Mouse (Mus musculus): Measurements from ENCODE around the gene Bod1l. TPM values are rescaled to one million over a fixed set of nuclear protein-coding genes. Genes with fewer than 3 reads are reported as not detected.
A peak's percentile ranks its signal among the peaks of the same experiment; 100 is the strongest.

Bod1l gene
- polyA plus RNA-seq (2014; fragmentation: Nextera tagmentation; extraction: Ambion mirVana), result 24.6 and 27.9 TPM in 2 replicates

DNA sequence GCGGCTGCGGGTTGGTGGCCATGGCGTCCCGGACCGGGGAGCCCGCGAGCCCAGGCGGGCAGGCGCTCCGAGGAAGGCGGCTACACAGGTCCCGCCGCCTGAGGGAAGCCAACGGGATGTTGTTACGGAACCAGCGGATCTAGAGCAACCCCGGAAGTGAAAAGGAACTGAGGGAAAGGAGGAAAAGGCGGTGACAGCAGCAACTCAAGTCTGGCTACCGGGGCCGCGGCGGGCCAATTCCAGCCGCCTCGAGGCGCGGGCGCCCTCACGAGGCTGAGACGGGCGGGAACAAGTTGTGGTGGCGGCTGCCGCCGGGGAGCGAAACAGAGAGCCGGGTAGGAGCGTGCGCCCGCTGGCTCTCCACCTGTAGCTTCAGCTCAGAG lies at the start of gene Bod1l:
Bod1l (minus strand) TSS at position 169 of the 383 bp plus-strand sequence.
- peaks cover 7% of the 10 kb centered on the region; the same call in 1 of the 2 replicates for H3K4me1 ChIP-seq (ENCODE audit: control insufficient read depth, insufficient read depth, low read length)
- under 1% methylated on average over 38 of the region's 38 CpGs for WGBS
- H3K4me3 ChIP-seq (ENCODE audit: low read length), result peak within 1 kb of the TSS; percentile 99
- no peaks in the 10 kb centered on the region for H3K27me3 ChIP-seq (ENCODE audit: control insufficient read depth, insufficient read depth, low read length)
- H3K27ac ChIP-seq (ENCODE audit: low read depth, low read length), result peak within 1 kb of the TSS; percentile 30; the same call in 1 of the 2 replicates
- H3K4me2 ChIP-seq (replicated peaks; ENCODE audit: low read depth, low read length), result peak within 1 kb of the TSS; percentile 76
- no peaks in the 10 kb centered on the region for H3K9me3 ChIP-seq (ENCODE audit: control insufficient read depth, low read length)
- no peaks in the 10 kb centered on the region; the same call in 1 of the 2 replicates for H3K36me3 ChIP-seq (ENCODE audit: control insufficient read depth, insufficient read depth, low read length)
- peak within 1 kb of the TSS; percentile 95 for H3K9ac ChIP-seq (ENCODE audit: low read depth, low read length)
- peak; percentile 97 for ATAC-seq (ENCODE audit: low FRiP score, low TSS enrichment)

DNA sequence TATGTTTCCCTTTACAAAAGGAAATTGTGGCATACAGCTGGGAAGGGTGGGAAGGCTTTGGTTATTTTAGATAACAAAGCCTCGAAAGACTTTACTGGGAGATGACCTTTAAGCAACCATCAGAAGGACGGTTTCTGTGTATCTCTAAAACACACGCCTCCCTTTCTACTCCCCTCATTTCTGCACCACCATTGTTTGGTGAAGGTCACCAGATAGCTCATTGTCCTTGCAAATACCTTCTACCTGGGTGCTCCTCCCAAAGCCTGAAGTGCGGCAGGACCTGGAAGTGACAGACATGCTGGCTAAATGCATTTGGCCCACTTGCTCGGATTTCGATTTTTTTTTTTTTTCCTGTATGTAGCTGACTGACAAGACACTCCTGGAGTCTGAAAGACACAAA lies 49.2 kb upstream of the Bod1l start:
- 84% methylated on average over 6 of the region's 6 CpGs for WGBS
- H3K4me2 ChIP-seq (replicated peaks; ENCODE audit: low read depth, low read length), result no peak overlapping the region
- H3K4me1 ChIP-seq (ENCODE audit: control insufficient read depth, insufficient read depth, low read length), result no peaks in the 10 kb centered on the region
- H3K36me3 ChIP-seq (ENCODE audit: control insufficient read depth, insufficient read depth, low read length), result no peaks in the 10 kb centered on the region
- no peak for ATAC-seq (ENCODE audit: low FRiP score, low TSS enrichment)
- H3K27ac ChIP-seq (ENCODE audit: low read depth, low read length), result no peak overlapping the region
- H3K4me3 ChIP-seq (ENCODE audit: low read length), result no peak overlapping the region
- H3K9ac ChIP-seq (ENCODE audit: low read depth, low read length), result no peak overlapping the region
- no peaks in the 10 kb centered on the region for H3K9me3 ChIP-seq (ENCODE audit: control insufficient read depth, low read length)
- no peaks in the 10 kb centered on the region for H3K27me3 ChIP-seq (ENCODE audit: control insufficient read depth, insufficient read depth, low read length)

DNA sequence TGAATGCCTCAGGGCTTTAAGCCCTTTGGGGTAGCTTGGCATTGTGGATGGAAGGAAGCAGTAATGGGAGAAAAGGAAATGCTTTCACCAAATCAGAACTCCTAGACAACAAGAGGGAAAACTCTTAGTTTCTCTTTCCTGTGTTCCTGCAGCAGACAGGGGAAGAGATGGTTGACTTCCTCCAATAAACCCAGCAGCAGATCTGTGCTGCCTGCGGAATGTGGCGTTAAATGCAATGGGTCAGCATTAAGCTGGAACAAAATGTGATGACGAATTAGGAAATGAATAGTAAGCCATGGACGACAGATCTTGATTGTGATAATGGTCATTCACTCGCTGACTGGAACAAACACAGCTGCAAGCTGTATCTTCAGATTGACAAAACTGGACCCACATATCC lies 46.8 kb upstream of the Bod1l start:
- H3K27ac ChIP-seq (ENCODE audit: low read depth, low read length), result no peak overlapping the region
- H3K9me3 ChIP-seq (ENCODE audit: control insufficient read depth, low read length), result no peaks in the 10 kb centered on the region
- 61% methylated on average over 5 of the region's 5 CpGs for WGBS
- no peak overlapping the region for H3K9ac ChIP-seq (ENCODE audit: low read depth, low read length)
- no peak overlapping the region for H3K4me3 ChIP-seq (ENCODE audit: low read length)
- H3K36me3 ChIP-seq (ENCODE audit: control insufficient read depth, insufficient read depth, low read length), result no peaks in the 10 kb centered on the region
- ATAC-seq (ENCODE audit: low FRiP score, low TSS enrichment), result no peak
- no peaks in the 10 kb centered on the region for H3K27me3 ChIP-seq (ENCODE audit: control insufficient read depth, insufficient read depth, low read length)
- no peak overlapping the region for H3K4me2 ChIP-seq (replicated peaks; ENCODE audit: low read depth, low read length)
- H3K4me1 ChIP-seq (ENCODE audit: control insufficient read depth, insufficient read depth, low read length), result no peaks in the 10 kb centered on the region

DNA sequence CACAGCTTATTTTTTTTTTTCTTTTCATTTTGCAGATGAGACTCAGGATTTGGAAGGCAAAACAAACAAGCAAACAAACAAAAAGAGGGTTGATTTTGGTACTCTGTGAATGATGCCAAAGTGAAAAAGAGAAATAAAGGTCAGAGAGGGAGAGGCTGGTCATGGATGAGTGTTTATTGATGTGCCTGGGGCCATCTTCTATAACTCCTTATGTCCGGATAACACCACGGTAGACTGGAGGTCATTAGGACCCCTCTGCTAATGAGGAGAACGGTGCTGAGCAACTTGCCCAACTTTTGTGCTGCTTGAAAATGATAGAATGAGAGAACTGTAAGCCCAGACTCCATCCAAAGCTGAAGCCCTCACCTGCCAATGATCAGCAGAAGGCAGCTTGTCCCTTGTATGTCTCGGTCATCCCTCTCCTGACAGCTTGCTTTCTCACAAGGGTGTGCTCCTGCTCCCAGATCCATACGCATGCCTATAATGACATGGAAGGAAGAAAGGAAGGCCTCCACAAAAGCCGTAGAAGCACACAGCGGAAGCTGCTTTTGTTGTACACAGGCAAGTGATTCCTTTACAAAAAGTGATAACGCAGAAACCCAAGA lies 45.2 kb upstream of the Bod1l start:
- Histone ChIP-seq H3K27me3 (ENCODE audit: control insufficient read depth, insufficient read depth, low read length) (no peaks in the 10 kb centered on the region), H3K36me3 (ENCODE audit: control insufficient read depth, insufficient read depth, low read length) (no peaks in the 10 kb centered on the region), H3K4me2 (replicated peaks; ENCODE audit: low read depth, low read length) (no peak overlapping the region), H3K9ac (ENCODE audit: low read depth, low read length) (no peak overlapping the region), H3K4me3 (ENCODE audit: low read length) (no peak overlapping the region), H3K9me3 (ENCODE audit: control insufficient read depth, low read length) (no peaks in the 10 kb centered on the region), H3K4me1 (ENCODE audit: control insufficient read depth, insufficient read depth, low read length) (no peaks in the 10 kb centered on the region), H3K27ac (ENCODE audit: low read depth, low read length) (no peak overlapping the region)
- 79% methylated on average over 8 of the region's 8 CpGs for WGBS
- no peak for ATAC-seq (ENCODE audit: low FRiP score, low TSS enrichment)

DNA sequence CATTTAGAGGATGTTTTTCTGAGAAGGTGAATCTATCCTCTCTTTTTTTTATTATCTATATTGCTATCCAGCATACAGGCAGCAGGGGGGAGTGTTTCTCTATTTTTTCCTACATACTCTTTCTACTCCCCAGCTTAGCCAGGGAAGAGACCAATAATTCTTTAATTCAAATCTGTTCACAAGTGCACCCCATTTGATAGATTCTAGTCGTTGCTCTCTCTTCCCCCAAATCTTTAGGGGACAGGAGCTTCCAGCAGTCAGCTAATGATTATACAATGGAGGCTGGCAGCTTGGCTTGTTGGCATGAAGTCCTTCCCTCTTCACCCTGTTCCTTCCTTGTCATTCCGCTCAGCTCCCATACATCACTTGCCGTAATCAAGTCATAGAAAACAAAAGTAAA lies 44.7 kb upstream of the Bod1l start:
- Histone ChIP-seq H3K9me3 (ENCODE audit: control insufficient read depth, low read length) (no peaks in the 10 kb centered on the region), H3K4me1 (ENCODE audit: control insufficient read depth, insufficient read depth, low read length) (no peaks in the 10 kb centered on the region), H3K9ac (ENCODE audit: low read depth, low read length) (no peak overlapping the region), H3K4me3 (ENCODE audit: low read length) (no peak overlapping the region), H3K36me3 (ENCODE audit: control insufficient read depth, insufficient read depth, low read length) (no peaks in the 10 kb centered on the region), H3K27ac (ENCODE audit: low read depth, low read length) (no peak overlapping the region), H3K27me3 (ENCODE audit: control insufficient read depth, insufficient read depth, low read length) (no peaks in the 10 kb centered on the region), H3K4me2 (replicated peaks; ENCODE audit: low read depth, low read length) (no peak overlapping the region)
- ATAC-seq (ENCODE audit: low FRiP score, low TSS enrichment), result no peak
- 58% methylated on average over 3 of the region's 3 CpGs for WGBS

DNA sequence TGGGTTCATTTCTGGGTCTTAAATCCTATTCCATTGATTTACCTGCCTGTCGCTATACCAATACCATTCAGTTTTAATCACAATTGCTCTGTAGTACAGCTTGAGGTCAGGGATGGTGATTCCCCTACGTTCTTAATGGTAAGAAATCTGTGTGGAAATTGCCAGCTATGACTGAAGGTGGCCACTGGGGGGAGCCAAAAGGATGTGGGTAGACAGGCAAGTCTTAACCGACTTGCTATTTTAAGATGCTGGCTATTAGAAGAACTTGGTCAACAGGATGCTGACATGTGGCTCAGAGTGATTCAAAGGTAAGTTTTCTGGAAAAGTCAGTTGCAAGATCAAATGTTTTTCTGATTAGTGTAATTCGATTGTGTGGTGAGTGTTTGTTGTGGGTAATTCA lies 43.6 kb upstream of the Bod1l start:
- no peak overlapping the region for H3K9ac ChIP-seq (ENCODE audit: low read depth, low read length)
- no peaks in the 10 kb centered on the region for H3K4me1 ChIP-seq (ENCODE audit: control insufficient read depth, insufficient read depth, low read length)
- no peak overlapping the region for H3K27ac ChIP-seq (ENCODE audit: low read depth, low read length)
- H3K4me3 ChIP-seq (ENCODE audit: low read length), result no peak overlapping the region
- H3K4me2 ChIP-seq (replicated peaks; ENCODE audit: low read depth, low read length), result no peak overlapping the region
- 13% methylated on average over 4 of the region's 4 CpGs for WGBS
- H3K27me3 ChIP-seq (ENCODE audit: control insufficient read depth, insufficient read depth, low read length), result no peaks in the 10 kb centered on the region
- ATAC-seq (ENCODE audit: low FRiP score, low TSS enrichment), result no peak
- H3K9me3 ChIP-seq (ENCODE audit: control insufficient read depth, low read length), result no peaks in the 10 kb centered on the region
- H3K36me3 ChIP-seq (ENCODE audit: control insufficient read depth, insufficient read depth, low read length), result no peaks in the 10 kb centered on the region

DNA sequence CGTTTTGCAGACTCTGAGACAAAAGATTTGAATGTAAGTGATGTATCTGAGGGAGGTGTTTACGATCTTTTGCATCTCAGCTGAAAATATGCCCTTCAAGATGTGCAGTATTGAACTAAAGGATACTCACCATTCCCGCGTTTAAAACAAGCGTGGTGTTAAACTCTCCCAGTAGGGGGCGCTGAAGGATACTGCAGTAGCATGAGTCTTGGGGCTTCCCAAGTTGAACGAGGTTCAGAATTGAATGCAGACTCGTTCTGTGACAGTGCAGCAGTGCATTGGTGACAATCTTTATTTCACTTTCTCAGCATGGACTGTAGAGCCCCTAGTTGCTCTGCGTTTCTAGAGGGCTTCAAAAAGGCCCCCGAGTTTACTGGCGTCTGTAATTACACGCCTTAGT lies 40.4 kb upstream of the Bod1l start:
- H3K9me3 ChIP-seq (ENCODE audit: control insufficient read depth, low read length), result no peaks in the 10 kb centered on the region
- peak overlapping the region; percentile 1; the same call in 1 of the 2 replicates for H3K4me2 ChIP-seq (replicated peaks; ENCODE audit: low read depth, low read length)
- no peaks in the 10 kb centered on the region for H3K27me3 ChIP-seq (ENCODE audit: control insufficient read depth, insufficient read depth, low read length)
- peak; percentile 75; the same call in 1 of the 2 replicates for ATAC-seq (ENCODE audit: low FRiP score, low TSS enrichment)
- H3K27ac ChIP-seq (ENCODE audit: low read depth, low read length), result no peak overlapping the region
- no peaks in the 10 kb centered on the region for H3K4me1 ChIP-seq (ENCODE audit: control insufficient read depth, insufficient read depth, low read length)
- H3K4me3 ChIP-seq (ENCODE audit: low read length), result no peak overlapping the region
- no peak overlapping the region for H3K9ac ChIP-seq (ENCODE audit: low read depth, low read length)
- 11% methylated on average over 12 of the region's 12 CpGs for WGBS
- no peaks in the 10 kb centered on the region for H3K36me3 ChIP-seq (ENCODE audit: control insufficient read depth, insufficient read depth, low read length)

DNA sequence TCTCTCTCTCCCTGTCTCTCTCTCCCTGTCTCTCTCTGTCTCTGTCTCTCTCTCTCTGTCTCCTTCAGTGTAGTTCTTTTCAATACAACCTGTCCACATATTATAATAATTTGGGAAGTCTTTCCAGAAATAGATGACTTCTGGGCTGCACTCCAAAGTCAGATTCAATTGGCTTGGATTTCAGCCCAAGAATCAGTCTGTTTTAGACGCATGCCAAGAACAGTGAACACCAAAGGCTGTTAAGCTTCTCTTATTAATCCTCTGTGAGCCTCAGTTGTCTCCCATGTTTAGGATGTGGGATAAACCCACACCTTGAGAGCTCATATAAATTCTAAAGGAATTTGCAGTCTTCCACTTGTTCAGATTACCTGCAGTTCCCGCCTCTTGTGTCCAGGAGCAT lies 27.0 kb upstream of the Bod1l start:
- Histone ChIP-seq H3K4me2 (replicated peaks; ENCODE audit: low read depth, low read length) (no peak overlapping the region), H3K4me1 (ENCODE audit: control insufficient read depth, insufficient read depth, low read length) (no peaks in the 10 kb centered on the region), H3K27me3 (ENCODE audit: control insufficient read depth, insufficient read depth, low read length) (no peaks in the 10 kb centered on the region), H3K9me3 (ENCODE audit: control insufficient read depth, low read length) (peaks cover 2% of the 10 kb centered on the region; the same call in 1 of the 2 replicates), H3K9ac (ENCODE audit: low read depth, low read length) (no peak overlapping the region), H3K36me3 (ENCODE audit: control insufficient read depth, insufficient read depth, low read length) (no peaks in the 10 kb centered on the region), H3K4me3 (ENCODE audit: low read length) (no peak overlapping the region), H3K27ac (ENCODE audit: low read depth, low read length) (no peak overlapping the region)
- WGBS, result 87% methylated on average over 2 of the region's 2 CpGs
- no peak for ATAC-seq (ENCODE audit: low FRiP score, low TSS enrichment)

DNA sequence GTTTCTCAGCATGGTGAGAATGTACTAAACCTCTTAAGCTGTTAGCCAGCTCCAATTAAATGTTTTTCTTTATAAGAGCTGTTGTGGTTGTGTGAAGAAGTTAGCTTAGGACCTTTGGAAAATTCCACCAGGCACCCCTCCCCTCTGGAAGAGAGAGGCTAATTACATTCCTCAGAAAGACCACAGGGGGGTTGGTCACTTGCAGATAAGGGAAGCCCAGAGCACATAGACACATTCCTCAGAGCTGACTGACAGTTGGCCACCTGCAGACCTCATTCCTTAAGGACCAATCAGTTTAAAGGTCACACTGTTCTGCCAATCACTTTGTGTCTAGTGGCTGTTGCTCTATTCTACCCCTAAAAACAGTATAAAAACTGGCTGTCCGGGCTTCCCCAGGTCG lies 11.7 kb upstream of the Bod1l start:
- Histone ChIP-seq H3K27me3 (ENCODE audit: control insufficient read depth, insufficient read depth, low read length) (no peaks in the 10 kb centered on the region), H3K9ac (ENCODE audit: low read depth, low read length) (no peak overlapping the region), H3K4me1 (ENCODE audit: control insufficient read depth, insufficient read depth, low read length) (no peaks in the 10 kb centered on the region), H3K36me3 (ENCODE audit: control insufficient read depth, insufficient read depth, low read length) (no peaks in the 10 kb centered on the region), H3K4me2 (replicated peaks; ENCODE audit: low read depth, low read length) (no peak overlapping the region), H3K9me3 (ENCODE audit: control insufficient read depth, low read length) (no peaks in the 10 kb centered on the region), H3K4me3 (ENCODE audit: low read length) (no peak overlapping the region), H3K27ac (ENCODE audit: low read depth, low read length) (no peak overlapping the region)
- 92% methylated on average over 2 of the region's 2 CpGs for WGBS
- no peak for ATAC-seq (ENCODE audit: low FRiP score, low TSS enrichment)

All from kidney, embryonic 14.5 days (tissue).